Mouse (Mus musculus): ENCODE results near the gene Gm8362. TPM values are rescaled to one million over a fixed set of nuclear protein-coding genes. Genes with fewer than 3 reads are reported as not detected.
"Not testable (repeated sequence)": the region's sequence is repeated elsewhere in the genome, so short reads cannot be mapped to it uniquely, and the experiment has no call there.

Gene Gm8362
- not detected in 2 replicates for polyA plus RNA-seq (2016; fragmentation: Nextera tagmentation; extraction: Ambion mirVana)

DNA sequence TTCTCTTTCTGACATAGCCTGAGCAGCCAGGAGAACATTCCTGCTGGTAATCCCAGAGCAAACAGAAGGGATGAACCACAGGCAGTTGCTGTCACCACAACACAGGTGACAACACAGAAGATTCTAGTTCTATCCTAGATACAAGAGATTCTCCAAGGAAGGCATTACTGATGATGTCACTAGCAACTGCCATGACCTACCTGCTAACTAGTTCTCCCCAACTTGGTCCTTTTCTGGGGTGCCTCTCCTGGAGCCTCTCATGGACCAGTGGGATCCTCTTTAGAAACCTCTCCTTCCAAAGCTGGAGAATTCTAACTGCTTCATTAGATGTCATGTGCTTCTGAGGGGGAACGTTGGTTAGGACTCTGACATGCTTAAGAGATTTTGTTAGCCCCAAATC, at the start of gene Gm8362:
TSS of gene Gm8362 (minus strand) at position 101 of the 400 bp plus-strand sequence.
- not testable (repeated sequence) for H3K36me3 ChIP-seq; H3K4me1 ChIP-seq; H3K27me3 ChIP-seq; H3K27ac ChIP-seq; H3K4me3 ChIP-seq; H3K4me2 ChIP-seq (replicated peaks); H3K9me3 ChIP-seq (replicated peaks); H3K9ac ChIP-seq; ATAC-seq (ENCODE audit: low FRiP score)
- 92% methylated on average over 1 of the region's 1 CpGs for WGBS

DNA sequence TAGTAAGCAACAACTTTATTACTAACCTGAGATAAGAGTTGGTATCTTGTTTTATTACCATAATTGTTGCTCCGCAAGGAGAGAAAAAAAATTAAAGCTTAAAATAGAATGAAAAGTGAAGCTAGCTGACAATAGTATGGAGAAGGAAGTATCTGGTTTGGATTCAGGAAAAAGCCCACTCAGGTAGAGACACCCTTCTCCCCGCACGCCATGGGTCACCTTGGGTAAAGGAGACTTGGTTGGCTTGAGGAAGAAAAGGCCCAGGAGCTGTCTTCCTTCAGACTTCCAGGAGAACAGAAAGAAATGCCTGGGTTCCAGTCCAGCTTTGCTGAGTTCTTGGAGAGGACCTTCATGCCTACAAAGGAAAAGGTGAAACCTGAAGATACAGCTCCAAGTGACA, 49.1 kb upstream of the Gm8362 start:
- not testable (repeated sequence) for H3K27ac ChIP-seq; H3K9me3 ChIP-seq (replicated peaks); H3K4me3 ChIP-seq; H3K36me3 ChIP-seq; H3K27me3 ChIP-seq; H3K4me2 ChIP-seq (replicated peaks); H3K4me1 ChIP-seq; ATAC-seq (ENCODE audit: low FRiP score); H3K9ac ChIP-seq
- WGBS, result 89% methylated on average over 3 of the region's 3 CpGs

DNA sequence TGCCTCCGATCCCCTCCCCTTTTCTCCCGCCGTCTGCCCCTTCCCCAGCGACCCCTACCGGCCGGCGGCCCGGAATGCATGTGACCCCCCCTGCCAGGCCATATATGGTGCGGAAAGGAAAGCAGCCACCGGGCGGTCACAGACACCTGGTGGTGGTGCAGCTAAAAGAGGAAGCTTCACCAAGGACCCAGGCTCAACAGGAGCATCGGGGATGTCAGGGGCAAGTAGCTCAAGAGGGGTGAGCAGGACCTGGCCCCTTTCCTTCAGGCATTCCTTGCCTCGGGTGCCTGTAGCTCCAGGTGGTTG, 17.0 kb downstream of the Gm8362 start:
- H3K27me3 ChIP-seq; H3K27ac ChIP-seq; H3K36me3 ChIP-seq; H3K9ac ChIP-seq; ATAC-seq (ENCODE audit: low FRiP score); H3K4me1 ChIP-seq; H3K9me3 ChIP-seq (replicated peaks): not testable (repeated sequence)
- Histone ChIP-seq H3K4me2 (replicated peaks) (peak overlapping the region; percentile 50), H3K4me3 (peak overlapping the region; percentile 43)
- WGBS, result 2% methylated on average over 5 of the region's 13 CpGs

DNA sequence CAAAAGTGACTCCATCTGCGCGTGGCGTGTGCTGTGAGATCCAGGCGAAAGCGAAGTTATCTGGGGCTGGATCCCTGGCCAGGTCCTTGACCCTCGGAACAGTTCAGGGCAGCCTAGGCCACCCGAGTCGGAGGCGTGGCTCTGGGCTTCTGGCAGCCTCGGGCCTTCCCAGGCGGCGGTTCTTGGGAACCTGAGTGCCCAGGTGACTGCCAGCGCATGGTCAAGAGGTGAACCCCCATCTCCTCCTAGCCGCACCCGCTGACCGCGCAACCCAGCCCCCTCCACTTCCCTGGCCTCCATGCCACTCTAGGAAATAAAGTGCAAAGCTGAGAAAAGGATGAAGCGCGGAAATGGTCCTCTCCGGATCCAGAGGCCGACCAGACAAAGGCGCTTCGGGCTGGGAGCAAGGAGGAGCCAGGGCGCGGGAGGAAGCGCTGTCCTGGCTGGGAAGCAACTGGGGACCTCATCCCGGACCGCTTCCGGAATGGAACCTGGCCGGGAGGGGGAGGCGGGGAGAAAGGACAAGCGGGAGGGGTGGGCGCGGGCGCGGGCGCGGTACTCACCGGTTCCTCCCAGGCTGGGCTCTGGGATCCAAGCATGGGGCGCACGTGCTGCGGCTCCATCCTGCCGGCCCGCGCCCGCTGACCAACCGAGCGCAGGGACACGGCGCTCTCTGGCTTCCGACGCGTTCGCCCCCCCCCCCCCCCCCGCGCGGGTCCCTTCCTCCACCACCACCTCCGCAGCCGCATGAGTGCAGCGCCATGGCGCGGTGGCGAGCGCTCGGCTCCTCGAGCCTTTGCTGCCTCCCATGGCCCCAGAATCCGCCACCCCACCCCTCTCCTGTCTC, 17.6 kb downstream of the Gm8362 start:
- not testable (repeated sequence) for H3K27ac ChIP-seq; H3K27me3 ChIP-seq; H3K36me3 ChIP-seq; ATAC-seq (ENCODE audit: low FRiP score); H3K4me1 ChIP-seq; H3K9me3 ChIP-seq (replicated peaks)
- Histone ChIP-seq H3K4me3 (peak overlapping the region; percentile 43), H3K4me2 (replicated peaks) (peak overlapping the region; percentile 50), H3K9ac (peak overlapping the region; percentile 57)
- WGBS, result 2% methylated on average over 30 of the region's 67 CpGs

- not testable (repeated sequence) for H3K27me3 ChIP-seq; H3K4me3 ChIP-seq; H3K9me3 ChIP-seq (replicated peaks); H3K9ac ChIP-seq; H3K27ac ChIP-seq; H3K36me3 ChIP-seq; H3K4me2 ChIP-seq (replicated peaks); ATAC-seq (ENCODE audit: low FRiP score); H3K4me1 ChIP-seq
- no CpG with 5 or more reads among the region's 2 CpGs for WGBS
These were observed 32.0 kb downstream of the Gm8362 start, which contains the start of gene Gm3636 for GRCm38 (mm10) chr14:6742232-6742631. TSS of gene Gm3636 (minus strand) at chr14:6742332.

- not testable (repeated sequence) for H3K9ac ChIP-seq; H3K4me1 ChIP-seq; H3K27ac ChIP-seq; H3K4me3 ChIP-seq; ATAC-seq (ENCODE audit: low FRiP score); H3K4me2 ChIP-seq (replicated peaks); H3K36me3 ChIP-seq; H3K27me3 ChIP-seq; H3K9me3 ChIP-seq (replicated peaks)
- 60% methylated on average over 1 of the region's 2 CpGs for WGBS
These were observed 54.1 kb downstream of the Gm8362 start, which contains the start of gene Gm8050 for GRCm38 (mm10) chr14:6720151-6720550. TSS of gene Gm8050 (minus strand) at chr14:6720251.

Other genes with a start within 250 kb of the Gm8362 start
- not detected in 2 replicates for gene Gm8356, start 237.1 kb downstream of the Gm8362 start, polyA plus RNA-seq (2016; fragmentation: Nextera tagmentation; extraction: Ambion mirVana)
- gene Gm3629, start 183.8 kb downstream of the Gm8362 start, polyA plus RNA-seq (2016; fragmentation: Nextera tagmentation; extraction: Ambion mirVana), result 0.21 and 0.42 TPM in 2 replicates
- not detected in 2 replicates for gene Gm3460, start 152.0 kb downstream of the Gm8362 start, polyA plus RNA-seq (2016; fragmentation: Nextera tagmentation; extraction: Ambion mirVana)
- gene Gm10251, start 90.2 kb downstream of the Gm8362 start, polyA plus RNA-seq (2016; fragmentation: Nextera tagmentation; extraction: Ambion mirVana), result not detected in 2 replicates
- not detected in 2 replicates for gene Gm8050, start 54.2 kb downstream of the Gm8362 start, polyA plus RNA-seq (2016; fragmentation: Nextera tagmentation; extraction: Ambion mirVana)
- gene Gm3636, start 32.1 kb downstream of the Gm8362 start, polyA plus RNA-seq (2016; fragmentation: Nextera tagmentation; extraction: Ambion mirVana), result 8.2 and 8.6 TPM in 2 replicates
- gene Gm3642, start 65.9 kb upstream of the Gm8362 start, polyA plus RNA-seq (2016; fragmentation: Nextera tagmentation; extraction: Ambion mirVana), result not detected in 2 replicates
- gene Gm3667, start 115.6 kb upstream of the Gm8362 start, polyA plus RNA-seq (2016; fragmentation: Nextera tagmentation; extraction: Ambion mirVana), result 3.8 and 3.9 TPM in 2 replicates
- not detected in 2 replicates for gene Gm6356, start 199.4 kb upstream of the Gm8362 start, polyA plus RNA-seq (2016; fragmentation: Nextera tagmentation; extraction: Ambion mirVana)

All from hindbrain, embryonic 12.5 days (tissue).